Mouse (Mus musculus): ENCODE results near the gene Cenpv. TPM values are rescaled to one million over a fixed set of nuclear protein-coding genes. Genes with fewer than 3 reads are reported as not detected.
"Not testable (repeated sequence)": the region's sequence is repeated elsewhere in the genome, so short reads cannot be mapped to it uniquely, and the experiment has no call there.

Gene Cenpv
- polyA plus RNA-seq, 1 experiment from 2014 or later, result 44.2 TPM

DNA sequence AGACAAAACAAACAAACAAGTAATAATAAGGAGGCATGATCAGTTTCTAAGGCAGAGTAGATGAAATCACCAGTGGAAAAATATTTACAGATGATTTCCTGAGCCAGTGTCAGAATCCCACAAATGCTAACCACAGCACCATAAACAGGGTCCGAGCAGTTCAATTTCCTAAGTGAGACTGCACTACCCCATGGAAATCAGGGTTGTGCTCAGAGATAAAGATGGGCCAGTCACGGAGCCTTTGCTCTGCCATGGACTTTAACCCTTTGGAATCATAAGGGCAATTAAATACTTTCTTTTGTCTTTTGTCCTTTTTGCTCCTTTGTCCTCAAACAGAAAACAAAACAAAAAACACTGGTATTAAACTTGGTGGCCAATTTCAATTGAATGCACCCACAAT, 16.8 kb downstream of the Cenpv start:
- Histone ChIP-seq H3K4me1 (replicated peaks; ENCODE audit: control insufficient read depth, insufficient read depth, low read length) (no peaks in the 10 kb centered on the region), H3K9ac (ENCODE audit: low read depth, low read length) (no peak overlapping the region), H3K9me3 (ENCODE audit: control insufficient read depth, low read length) (no peaks in the 10 kb centered on the region), H3K27me3 (ENCODE audit: control insufficient read depth, insufficient read depth, low read length) (no peaks in the 10 kb centered on the region), H3K4me2 (replicated peaks; ENCODE audit: low read depth, low read length) (no peak overlapping the region), H3K36me3 (ENCODE audit: control insufficient read depth, insufficient read depth, low read length) (no peaks in the 10 kb centered on the region), H3K27ac (ENCODE audit: low read depth, low read length) (no peak overlapping the region), H3K4me3 (ENCODE audit: low read depth, low read length) (no peak overlapping the region)
- 76% methylated on average over 2 of the region's 2 CpGs for WGBS
- ATAC-seq (ENCODE audit: low FRiP score), result no peak
- no peak for DNase-seq (ENCODE audit: low spot score)

DNA sequence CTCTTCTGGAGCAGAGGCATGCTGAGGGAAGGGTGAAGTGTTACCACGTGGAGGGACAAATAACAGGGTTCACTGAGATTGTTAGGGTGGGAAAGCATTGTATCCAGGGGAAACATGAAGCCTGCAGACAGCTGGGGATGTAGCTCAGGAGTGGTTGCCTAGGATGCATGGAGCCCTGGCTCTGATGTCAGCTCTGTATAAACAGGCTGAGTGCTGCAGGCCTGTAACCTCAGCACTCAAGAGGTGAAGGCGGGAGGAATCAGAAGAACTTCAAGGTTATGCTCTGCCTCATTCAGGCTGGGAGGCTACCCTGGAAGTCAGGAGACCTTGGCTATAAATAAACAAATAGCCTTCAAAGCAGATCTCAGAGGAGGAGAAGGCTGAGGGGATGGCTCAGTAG, 20.1 kb downstream of the Cenpv start:
- ATAC-seq (ENCODE audit: low FRiP score) (no peak), DNase-seq (ENCODE audit: low spot score) (peak; percentile 26)
- Histone ChIP-seq H3K9me3 (ENCODE audit: control insufficient read depth, low read length) (no peaks in the 10 kb centered on the region), H3K4me1 (replicated peaks; ENCODE audit: control insufficient read depth, insufficient read depth, low read length) (no peaks in the 10 kb centered on the region), H3K9ac (ENCODE audit: low read depth, low read length) (no peak overlapping the region), H3K27ac (ENCODE audit: low read depth, low read length) (no peak overlapping the region), H3K4me2 (replicated peaks; ENCODE audit: low read depth, low read length) (no peak overlapping the region), H3K36me3 (ENCODE audit: control insufficient read depth, insufficient read depth, low read length) (no peaks in the 10 kb centered on the region), H3K27me3 (ENCODE audit: control insufficient read depth, insufficient read depth, low read length) (no peaks in the 10 kb centered on the region), H3K4me3 (ENCODE audit: low read depth, low read length) (no peak overlapping the region)
- WGBS, result 30% methylated on average over 2 of the region's 2 CpGs

DNA sequence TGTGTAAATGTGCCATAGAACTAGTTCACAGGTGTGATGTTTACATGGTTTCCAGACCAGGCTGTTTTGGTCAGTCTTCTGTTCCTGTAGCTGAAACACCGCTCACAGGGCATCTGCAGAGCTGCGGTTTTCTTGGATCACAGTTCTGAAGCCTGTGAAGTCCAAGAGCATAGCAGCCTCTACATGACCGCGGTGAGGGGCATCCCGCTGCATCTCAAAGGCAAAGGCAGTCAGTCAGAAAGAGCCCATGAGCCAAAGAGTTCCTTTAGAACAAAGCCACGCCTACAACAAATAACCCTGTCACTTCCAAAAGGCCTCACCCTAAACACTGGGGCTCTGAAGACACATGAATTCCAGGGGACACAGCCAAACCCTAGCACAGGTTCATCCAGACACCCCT, 25.8 kb downstream of the Cenpv start:
- 77% methylated on average over 6 of the region's 6 CpGs for WGBS
- H3K9me3 ChIP-seq (ENCODE audit: control insufficient read depth, low read length), result no peaks in the 10 kb centered on the region
- H3K4me1 ChIP-seq (replicated peaks; ENCODE audit: control insufficient read depth, insufficient read depth, low read length), result no peaks in the 10 kb centered on the region
- no peaks in the 10 kb centered on the region for H3K27me3 ChIP-seq (ENCODE audit: control insufficient read depth, insufficient read depth, low read length)
- no peak overlapping the region for H3K27ac ChIP-seq (ENCODE audit: low read depth, low read length)
- no peak overlapping the region for H3K4me2 ChIP-seq (replicated peaks; ENCODE audit: low read depth, low read length)
- no peak for ATAC-seq (ENCODE audit: low FRiP score)
- no peak overlapping the region for H3K4me3 ChIP-seq (ENCODE audit: low read depth, low read length)
- H3K36me3 ChIP-seq (ENCODE audit: control insufficient read depth, insufficient read depth, low read length), result no peaks in the 10 kb centered on the region
- DNase-seq (ENCODE audit: low spot score), result no peak
- no peak overlapping the region for H3K9ac ChIP-seq (ENCODE audit: low read depth, low read length)

DNA sequence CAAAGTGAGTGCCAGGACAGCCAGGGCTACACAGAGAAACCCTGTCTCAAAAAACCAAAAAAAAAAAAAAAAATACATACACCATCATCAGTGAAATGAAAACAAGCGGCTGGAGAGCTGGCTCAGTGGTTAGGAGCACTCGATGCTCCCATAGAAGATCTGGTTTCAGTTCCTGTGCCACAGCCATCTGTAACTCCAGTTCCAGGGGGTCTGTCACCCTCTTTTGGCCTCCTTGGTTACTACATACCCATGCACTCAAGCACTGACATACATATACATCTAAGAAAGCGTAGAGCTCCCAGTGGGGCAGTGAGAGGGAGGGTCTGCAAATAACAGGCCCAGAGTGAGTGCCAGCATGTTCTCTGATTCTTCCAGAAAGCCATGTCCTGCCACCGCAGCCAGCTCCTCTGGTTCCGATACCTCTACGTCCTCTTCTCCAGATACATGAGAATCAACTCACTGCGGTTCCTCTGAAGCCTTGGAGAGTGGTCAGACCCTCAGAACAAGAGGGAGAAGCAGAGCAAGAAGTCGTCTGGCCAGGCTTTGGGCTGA, 26.5 kb downstream of the Cenpv start:
- Histone ChIP-seq H3K9ac (ENCODE audit: low read depth, low read length) (no peak overlapping the region), H3K36me3 (ENCODE audit: control insufficient read depth, insufficient read depth, low read length) (no peaks in the 10 kb centered on the region), H3K4me3 (ENCODE audit: low read depth, low read length) (no peak overlapping the region), H3K27me3 (ENCODE audit: control insufficient read depth, insufficient read depth, low read length) (no peaks in the 10 kb centered on the region), H3K9me3 (ENCODE audit: control insufficient read depth, low read length) (no peaks in the 10 kb centered on the region), H3K4me2 (replicated peaks; ENCODE audit: low read depth, low read length) (no peak overlapping the region), H3K27ac (ENCODE audit: low read depth, low read length) (no peak overlapping the region), H3K4me1 (replicated peaks; ENCODE audit: control insufficient read depth, insufficient read depth, low read length) (no peaks in the 10 kb centered on the region)
- WGBS, result 88% methylated on average over 8 of the region's 8 CpGs
- DNase-seq (ENCODE audit: low spot score), result no peak
- no peak for ATAC-seq (ENCODE audit: low FRiP score)

DNA sequence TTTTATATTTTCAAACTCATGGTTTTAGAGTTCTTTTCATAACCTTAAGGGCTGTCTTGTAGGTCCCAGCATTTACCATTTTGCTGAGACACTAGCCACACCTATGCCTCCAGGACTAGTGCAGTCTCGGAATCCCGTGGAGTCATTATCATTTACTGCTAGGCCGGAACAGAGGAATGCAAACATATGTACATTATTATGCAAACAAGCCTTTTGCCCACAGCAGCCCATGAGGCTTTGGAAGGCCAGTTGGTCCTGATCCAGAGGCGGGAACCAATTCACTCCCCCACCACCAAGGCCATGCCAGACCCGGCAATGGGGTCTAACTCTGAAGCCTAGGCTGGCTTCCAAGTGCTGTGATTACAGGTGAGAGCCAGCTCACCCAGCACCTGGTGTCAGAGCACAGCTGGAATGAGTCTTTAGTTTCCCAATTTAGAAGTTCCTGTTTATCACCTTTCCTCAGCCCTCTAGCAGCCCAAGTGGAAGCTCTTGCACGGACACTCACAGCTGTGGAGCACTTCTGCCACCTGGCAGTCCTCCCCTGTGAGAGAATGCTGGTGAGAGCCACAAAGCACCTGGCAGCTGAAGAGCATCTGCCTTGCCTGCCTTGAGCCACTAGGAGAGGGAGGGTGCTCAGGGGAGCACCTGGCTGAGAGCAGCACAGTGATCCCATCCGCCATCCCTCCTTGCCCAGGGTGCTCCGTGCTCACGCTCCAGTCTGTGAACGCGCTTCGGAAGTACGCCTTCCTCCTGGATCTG, 27.4 kb downstream of the Cenpv start:
- no peak overlapping the region for H3K9ac ChIP-seq (ENCODE audit: low read depth, low read length)
- no peaks in the 10 kb centered on the region for H3K9me3 ChIP-seq (ENCODE audit: control insufficient read depth, low read length)
- H3K4me2 ChIP-seq (replicated peaks; ENCODE audit: low read depth, low read length), result no peak overlapping the region
- WGBS, result 73% methylated on average over 13 of the region's 13 CpGs
- no peak for DNase-seq (ENCODE audit: low spot score)
- H3K36me3 ChIP-seq (ENCODE audit: control insufficient read depth, insufficient read depth, low read length), result no peaks in the 10 kb centered on the region
- H3K4me3 ChIP-seq (ENCODE audit: low read depth, low read length), result no peak overlapping the region
- no peaks in the 10 kb centered on the region for H3K27me3 ChIP-seq (ENCODE audit: control insufficient read depth, insufficient read depth, low read length)
- H3K4me1 ChIP-seq (replicated peaks; ENCODE audit: control insufficient read depth, insufficient read depth, low read length), result no peaks in the 10 kb centered on the region
- no peak overlapping the region for H3K27ac ChIP-seq (ENCODE audit: low read depth, low read length)
- ATAC-seq (ENCODE audit: low FRiP score), result no peak

DNA sequence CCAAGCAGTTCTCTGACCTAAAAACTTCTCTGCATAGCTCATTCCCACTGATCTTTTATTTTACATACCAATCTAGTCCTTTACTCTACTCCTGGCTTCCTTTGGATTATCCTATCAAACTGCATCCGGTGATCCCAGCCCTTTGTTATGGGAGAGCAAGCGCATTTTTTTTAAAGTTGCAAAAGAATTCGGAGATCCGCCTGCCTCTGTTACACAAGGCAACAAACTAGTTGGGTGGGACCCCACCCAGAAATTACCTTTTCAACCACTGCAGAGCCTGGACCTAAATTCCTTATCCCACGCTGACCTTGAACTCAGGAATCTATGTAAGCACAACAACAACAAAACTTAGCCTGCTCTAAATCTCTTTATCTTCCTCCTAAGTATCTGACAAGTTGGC, 28.1 kb downstream of the Cenpv start:
- DNase-seq (ENCODE audit: low spot score) (no peak), ATAC-seq (ENCODE audit: low FRiP score) (no peak)
- H3K27me3 ChIP-seq (ENCODE audit: control insufficient read depth, insufficient read depth, low read length), result no peaks in the 10 kb centered on the region
- 84% methylated on average over 5 of the region's 5 CpGs for WGBS
- no peak overlapping the region for H3K4me3 ChIP-seq (ENCODE audit: low read depth, low read length)
- H3K9me3 ChIP-seq (ENCODE audit: control insufficient read depth, low read length), result no peaks in the 10 kb centered on the region
- H3K27ac ChIP-seq (ENCODE audit: low read depth, low read length), result no peak overlapping the region
- no peak overlapping the region for H3K9ac ChIP-seq (ENCODE audit: low read depth, low read length)
- H3K4me1 ChIP-seq (replicated peaks; ENCODE audit: control insufficient read depth, insufficient read depth, low read length), result no peaks in the 10 kb centered on the region
- no peak overlapping the region for H3K4me2 ChIP-seq (replicated peaks; ENCODE audit: low read depth, low read length)
- H3K36me3 ChIP-seq (ENCODE audit: control insufficient read depth, insufficient read depth, low read length), result no peaks in the 10 kb centered on the region

DNA sequence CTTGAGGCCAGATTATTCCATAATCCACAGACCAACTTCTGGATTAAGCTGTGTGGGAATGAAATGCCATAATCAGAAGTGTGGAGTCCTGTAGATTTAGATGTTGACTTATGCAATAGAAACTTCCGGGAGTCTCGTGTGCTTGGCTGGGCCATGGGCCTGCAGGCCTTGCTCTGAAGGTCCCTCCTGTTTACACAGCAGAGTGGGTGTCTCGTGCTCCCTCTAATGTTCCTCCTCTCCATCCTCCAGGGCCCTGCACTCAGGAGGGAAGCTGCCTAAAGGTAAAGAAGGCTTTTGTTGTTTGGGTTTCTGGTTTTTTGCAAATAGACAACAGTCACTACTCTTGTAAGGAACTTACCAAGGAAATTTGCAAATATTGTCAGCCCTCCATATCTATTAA, 29.5 kb downstream of the Cenpv start:
- ATAC-seq (ENCODE audit: low FRiP score) (no peak), DNase-seq (ENCODE audit: low spot score) (no peak)
- H3K9me3 ChIP-seq (ENCODE audit: control insufficient read depth, low read length), result no peaks in the 10 kb centered on the region
- no peaks in the 10 kb centered on the region for H3K36me3 ChIP-seq (ENCODE audit: control insufficient read depth, insufficient read depth, low read length)
- no peak overlapping the region for H3K9ac ChIP-seq (ENCODE audit: low read depth, low read length)
- H3K4me2 ChIP-seq (replicated peaks; ENCODE audit: low read depth, low read length), result no peak overlapping the region
- H3K27ac ChIP-seq (ENCODE audit: low read depth, low read length), result no peak overlapping the region
- H3K4me1 ChIP-seq (replicated peaks; ENCODE audit: control insufficient read depth, insufficient read depth, low read length), result no peaks in the 10 kb centered on the region
- H3K27me3 ChIP-seq (ENCODE audit: control insufficient read depth, insufficient read depth, low read length), result no peaks in the 10 kb centered on the region
- no peak overlapping the region for H3K4me3 ChIP-seq (ENCODE audit: low read depth, low read length)
- WGBS, result 76% methylated on average over 3 of the region's 3 CpGs

DNA sequence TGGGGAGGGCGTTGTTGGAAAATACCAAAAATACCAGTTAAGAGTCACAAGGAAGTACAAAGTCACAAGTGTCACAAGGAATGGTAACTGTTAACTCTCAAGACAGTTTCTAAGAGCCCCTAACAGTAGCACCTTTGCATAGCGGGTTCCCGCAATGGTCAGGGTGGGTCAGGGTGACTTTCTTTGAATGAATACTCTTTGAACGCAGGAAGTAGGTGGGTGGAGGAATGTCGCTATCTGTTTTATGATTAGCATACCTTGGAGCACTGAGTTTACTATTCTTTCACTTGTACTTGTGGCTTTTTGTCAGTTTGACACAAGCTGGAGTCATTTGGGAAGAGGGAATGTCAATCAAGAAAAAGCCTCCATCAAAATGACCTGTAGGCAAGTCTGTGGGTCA, 30.2 kb downstream of the Cenpv start:
- not testable (repeated sequence) for H3K4me1 ChIP-seq (replicated peaks; ENCODE audit: control insufficient read depth, insufficient read depth, low read length); ATAC-seq (ENCODE audit: low FRiP score)
- 96% methylated on average over 5 of the region's 5 CpGs for WGBS

DNA sequence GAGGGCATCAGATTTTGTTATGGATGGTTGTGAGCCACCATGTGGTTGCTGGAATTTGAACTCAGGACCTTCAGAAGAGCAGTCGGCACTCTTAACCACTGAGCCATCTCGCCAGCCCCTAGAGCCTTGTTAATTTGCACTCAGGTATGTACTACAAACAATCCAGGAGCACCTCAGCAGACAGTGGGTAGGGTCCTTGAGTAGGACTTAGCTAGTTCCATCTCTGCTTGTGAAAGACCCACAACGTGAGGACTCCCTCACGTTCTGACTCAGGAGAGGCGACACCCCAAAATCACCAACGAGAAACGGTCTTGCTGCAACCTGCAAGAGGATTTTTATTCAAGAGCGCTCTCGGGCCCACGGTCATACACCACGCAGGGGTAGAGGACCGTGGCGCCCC, 30.7 kb downstream of the Cenpv start:
- H3K9ac ChIP-seq (ENCODE audit: low read depth, low read length); H3K4me2 ChIP-seq (replicated peaks; ENCODE audit: low read depth, low read length); H3K9me3 ChIP-seq (ENCODE audit: control insufficient read depth, low read length); H3K36me3 ChIP-seq (ENCODE audit: control insufficient read depth, insufficient read depth, low read length); H3K4me1 ChIP-seq (replicated peaks; ENCODE audit: control insufficient read depth, insufficient read depth, low read length); H3K4me3 ChIP-seq (ENCODE audit: low read depth, low read length); DNase-seq (ENCODE audit: low spot score); H3K27me3 ChIP-seq (ENCODE audit: control insufficient read depth, insufficient read depth, low read length); ATAC-seq (ENCODE audit: low FRiP score); H3K27ac ChIP-seq (ENCODE audit: low read depth, low read length): not testable (repeated sequence)
- 95% methylated on average over 13 of the region's 13 CpGs for WGBS

More for the DNA sequence above, 30.2 kb downstream of the Cenpv start:
- H3K4me2 ChIP-seq (replicated peaks; ENCODE audit: low read depth, low read length); H3K27ac ChIP-seq (ENCODE audit: low read depth, low read length); H3K9ac ChIP-seq (ENCODE audit: low read depth, low read length); H3K4me3 ChIP-seq (ENCODE audit: low read depth, low read length); H3K36me3 ChIP-seq (ENCODE audit: control insufficient read depth, insufficient read depth, low read length); H3K9me3 ChIP-seq (ENCODE audit: control insufficient read depth, low read length); DNase-seq (ENCODE audit: low spot score); H3K27me3 ChIP-seq (ENCODE audit: control insufficient read depth, insufficient read depth, low read length): not testable (repeated sequence)

Data from hindbrain, embryonic 11.5 days (tissue).